9 mouse cellular contexts compared by ENCODE assay signal in genomic region chr5:135118589-135119081, GRCm38 (mm10). TPM values are rescaled to one million over a fixed set of nuclear protein-coding genes. Genes with fewer than 3 reads are reported as not detected.
DNase-seq lines count a peak whose midpoint lies in the region; ATAC-seq and TF ChIP-seq lines count a peak whose summit lies in the region.
"Had no signal": no experiment of that assay in that cellular context is flagged by ENCODE, and none has a peak within 500 bp of the region (broad histone marks: within the 10 kb centered on the region; RNA-seq: fewer than 3 reads in every experiment).

No protein-coding gene starts in this region.

- H3K79me3 ChIP-seq in C2C12 (ENCODE audit: low read depth) = no peaks in the 10 kb centered on the region

- peaks cover 36% of the 10 kb centered on the region for H3K27me3 ChIP-seq in C2C12 (ENCODE audit: control insufficient read depth, insufficient read depth, insufficient read length)
- peaks cover 10% of the 10 kb centered on the region; the same call in 1 of the 2 replicates for H3K27me3 ChIP-seq in lung, embryonic 14.5 days (ENCODE audit: insufficient read depth, low read length)
- H3K27me3 ChIP-seq: hindbrain, embryonic 15.5 days had no signal

- H3K79me2 ChIP-seq in C2C12 (ENCODE audit: control insufficient read depth, insufficient read depth) = no peaks in the 10 kb centered on the region

- H3ac ChIP-seq in C2C12 (ENCODE audit: control insufficient read depth, insufficient read length, low read depth) = no peak overlapping the region

- peak; percentile 72 for TF ChIP-seq CTCF in C2C12 (IDR thresholded peaks at IDR 0.05; ENCODE audit: control insufficient read depth, insufficient read depth, insufficient read length)
- TF ChIP-seq CTCF in lung, embryonic 14.5 days (IDR thresholded peaks at IDR 0.05; ENCODE audit: low read depth) = peak; percentile 89

- H3K4me2 ChIP-seq in lung, embryonic 14.5 days = no peak overlapping the region
- H3K4me2 ChIP-seq: hindbrain, embryonic 15.5 days had no signal

- no peak overlapping the region for H3K27ac ChIP-seq in lung, embryonic 14.5 days (ENCODE audit: low read depth)
- H3K27ac ChIP-seq: hindbrain, embryonic 15.5 days had no signal

- H3K36me3 ChIP-seq in C2C12 (ENCODE audit: control insufficient read depth, insufficient read depth) = no peaks in the 10 kb centered on the region
- H3K36me3 ChIP-seq in lung, embryonic 14.5 days (ENCODE audit: insufficient read depth) = no peaks in the 10 kb centered on the region
- H3K36me3 ChIP-seq: hindbrain, embryonic 15.5 days had no signal

- no peaks in the 10 kb centered on the region for H3K9me3 ChIP-seq in lung, embryonic 14.5 days (ENCODE audit: low read depth, low read length)
- H3K9me3 ChIP-seq: hindbrain, embryonic 15.5 days had no signal

- no peak overlapping the region for H3K4me3 ChIP-seq in C2C12 (ENCODE audit: insufficient read depth, poor library complexity, severe bottlenecking)
- H3K4me3 ChIP-seq in lung, embryonic 14.5 days (ENCODE audit: low read depth, low read length) = no peak overlapping the region
- H3K4me3 ChIP-seq: hindbrain, embryonic 15.5 days had no signal

- ATAC-seq in lung, embryonic 14.5 days (ENCODE audit: insufficient read depth) = peak; percentile 60; the same call in 1 of the 2 replicates
- no peak for ATAC-seq in activated CD4-positive, CD25-positive, alpha-beta regulatory T cell, adult 4 months

- H3K9ac ChIP-seq in lung, embryonic 14.5 days = no peak overlapping the region
- H3K9ac ChIP-seq: hindbrain, embryonic 15.5 days had no signal

- WGBS in lung, embryonic 14.5 days = 6% methylated on average over 6 of the region's 6 CpGs

- peak; percentile 74 for DNase-seq in R1 (ENCODE audit: low read depth, low spot score)
- peak; percentile 68 to 78 for DNase-seq in cerebellum, postnatal 25 days
- DNase-seq in heart, adult 8-10 months (ENCODE audit: low spot score) = peak; percentile 54
- DNase-seq in kidney, postnatal 10 days = peak; percentile 80
- peak; percentile 77 for DNase-seq in lung, embryonic 14.5 days
- peak; percentile 37 to 43 for DNase-seq in right cerebral cortex, adult 2 months (ENCODE audit: low spot score in 2 of 2)

- no peaks in the 10 kb centered on the region for H3K4me1 ChIP-seq in lung, embryonic 14.5 days (ENCODE audit: insufficient read depth)
- H3K4me1 ChIP-seq: hindbrain, embryonic 15.5 days had no signal

TF ChIP-seq in C2C12, 6 proteins besides CTCF, POLR2A, EP300 and RAD21:
- TF ChIP-seq MYOD1 (IDR thresholded peaks at IDR 0.05; ENCODE audit: control insufficient read depth, insufficient read length, low read depth) (no peak), USF1 (IDR thresholded peaks at IDR 0.05; ENCODE audit: low read depth) (no peak), CEBPB (IDR thresholded peaks at IDR 0.05; ENCODE audit: low read depth) (no peak), MYOG (IDR thresholded peaks at IDR 0.05; ENCODE audit: control insufficient read depth, extremely low read depth, insufficient read length) (no peak), MAX (IDR thresholded peaks at IDR 0.05) (no peak), FOSL1 (IDR thresholded peaks at IDR 0.05; ENCODE audit: insufficient read depth, low read length, poor library complexity, severe bottlenecking) (no peak)

RNA-seq across cellular contexts. Expression of gene Mlxipl, which starts 28.9 kb away (rescaled TPM):
- polyA plus RNA-seq in C2C12 (2012; fragmentation: generic; extraction: Trizol) = not detected
- 10 to 100 TPM; 18.0 to 39.9 (median 21.3) TPM for total RNA-seq in heart, adult 8-10 months (2022)
- 2.1 and 2.5 TPM in 2 replicates for polyA plus RNA-seq in lung, embryonic 14.5 days (2014; fragmentation: Nextera tagmentation; extraction: Ambion mirVana)
- not detected for polyA plus RNA-seq in activated CD4-positive, CD25-positive, alpha-beta regulatory T cell, adult 4 months (2017; shearing (Covaris generic))

RNA-seq across cellular contexts. Expression of gene Tbl2, which starts 30.8 kb away (rescaled TPM):
- polyA plus RNA-seq in C2C12 (2012; fragmentation: generic; extraction: Trizol) = 17.0 TPM
- 10 to 100 TPM in 3 of 4 experiments, 1 to 10 TPM in 1; 9.6 to 14.0 (median 10.7) TPM for total RNA-seq in heart, adult 8-10 months (2022)
- polyA plus RNA-seq in lung, embryonic 14.5 days (2014; fragmentation: Nextera tagmentation; extraction: Ambion mirVana) = 22.5 and 25.8 TPM in 2 replicates
- 1 to 10 TPM; 5.2 to 5.4 TPM for polyA plus RNA-seq in activated CD4-positive, CD25-positive, alpha-beta regulatory T cell, adult 4 months (2017; shearing (Covaris generic))

RNA-seq across cellular contexts. Expression of gene Vps37d, which starts 40.6 kb away (rescaled TPM):
- polyA plus RNA-seq in C2C12 (2012; fragmentation: generic; extraction: Trizol) = 3.5 TPM
- under 1 TPM; 0.37 to 0.57 (median 0.47) TPM for total RNA-seq in heart, adult 8-10 months (2022)
- polyA plus RNA-seq in lung, embryonic 14.5 days (2014; fragmentation: Nextera tagmentation; extraction: Ambion mirVana) = 5.6 and 7.1 TPM in 2 replicates
- not detected for polyA plus RNA-seq in activated CD4-positive, CD25-positive, alpha-beta regulatory T cell, adult 4 months (2017; shearing (Covaris generic))

RNA-seq across cellular contexts. Expression of gene Bcl7b, which starts 49.4 kb away (rescaled TPM):
- 50.3 TPM for polyA plus RNA-seq in C2C12 (2012; fragmentation: generic; extraction: Trizol)
- 10 to 100 TPM; 39.8 to 47.6 (median 44.6) TPM for total RNA-seq in heart, adult 8-10 months (2022)
- polyA plus RNA-seq in lung, embryonic 14.5 days (2014; fragmentation: Nextera tagmentation; extraction: Ambion mirVana) = 50.2 and 52.0 TPM in 2 replicates
- polyA plus RNA-seq in activated CD4-positive, CD25-positive, alpha-beta regulatory T cell, adult 4 months (2017; shearing (Covaris generic)) = 10 to 100 TPM; 41.8 to 53.6 TPM

RNA-seq across cellular contexts. Expression of gene Bud23, which starts 53.9 kb away (rescaled TPM):
- polyA plus RNA-seq in C2C12 (2012; fragmentation: generic; extraction: Trizol) = 63.8 TPM
- total RNA-seq in heart, adult 8-10 months (2022) = 10 to 100 TPM; 18.0 to 31.3 (median 23.7) TPM
- polyA plus RNA-seq in lung, embryonic 14.5 days (2014; fragmentation: Nextera tagmentation; extraction: Ambion mirVana) = 102 and 116 TPM in 2 replicates
- 10 to 100 TPM; 60.3 to 84.8 TPM for polyA plus RNA-seq in activated CD4-positive, CD25-positive, alpha-beta regulatory T cell, adult 4 months (2017; shearing (Covaris generic))
